Mouse (Mus musculus) stomach, embryonic 14.5 days (tissue): ENCODE measurements around the gene Eri3. TPM values are rescaled to one million over a fixed set of nuclear protein-coding genes. Genes with fewer than 3 reads are reported as not detected.

ENCODE experiments used
- ATAC-seq: fragments of 200-750 bp; cut with Nextera tagmentation; 2 replicates; pipeline ENCODE4 v1.8.0; 2017; ENCODE audit warnings: low read depth, moderate TSS enrichment; ENCODE audit not compliant: insufficient number of reproducible peaks, insufficient read depth, low FRiP score
- H3K27ac ChIP-seq: fragments of 300-500 bp; sonication (generic); 2 replicates; pipeline ENCODE4 v1.5.1; 2014; ENCODE audit warnings: mild to moderate bottlenecking, low read length, moderate library complexity, mixed read lengths
- H3K27me3 ChIP-seq: fragments of 300-500 bp; sonication (generic); 2 replicates; pipeline ENCODE4 v1.6.1; 2014; ENCODE audit warnings: low read length, control low read depth, mixed read lengths; ENCODE audit not compliant: control insufficient read depth, insufficient read depth
- H3K36me3 ChIP-seq: fragments of 300-500 bp; sonication (generic); 2 replicates; pipeline ENCODE4 v1.6.1; 2014; ENCODE audit warnings: mild to moderate bottlenecking, control low read depth, low read length, moderate library complexity, mixed read lengths; ENCODE audit not compliant: control insufficient read depth, insufficient read depth
- H3K4me1 ChIP-seq: fragments of 300-500 bp; sonication (generic); 2 replicates; pipeline ENCODE4 v1.6.1; 2014; ENCODE audit warnings: low read length, control low read depth, mixed read lengths; ENCODE audit not compliant: control insufficient read depth, insufficient read depth
- H3K4me2 ChIP-seq: fragments of 300-500 bp; sonication (generic); replicated peaks from 2 replicates; pipeline ENCODE4 v1.6.1; 2014; ENCODE audit warnings: low read depth, low read length, control low read depth
- H3K4me3 ChIP-seq: fragments of 300-500 bp; sonication (generic); 2 replicates; pipeline ENCODE4 v1.5.1; 2014; ENCODE audit warnings: low read depth, low read length, control low read depth
- H3K9ac ChIP-seq: fragments of 300-500 bp; sonication (generic); replicated peaks from 2 replicates; pipeline ENCODE4 v1.6.1; 2014; ENCODE audit warnings: low read depth, mild to moderate bottlenecking, control low read depth, low read length, moderate library complexity, mixed read lengths
- H3K9me3 ChIP-seq: fragments of 300-500 bp; sonication (generic); 2 replicates; pipeline ENCODE4 v1.6.1; 2016; ENCODE audit warnings: low read depth, low read length, control low read depth; ENCODE audit not compliant: control insufficient read depth
- WGBS: fragments of 180-500 bp; shearing (Covaris S2); extraction: QIAGEN DNeasy Blood & Tissue Kit; methylation state at CpG from one replicate; pipeline ENCODE4 v1.1.7; 2014; 5-methylcytosine and 5-hydroxymethylcytosine counted together
- polyA plus RNA-seq: library from polyadenylated mRNA; unstranded; fragments of >200 nt; fragmentation: Nextera tagmentation; extraction: Ambion mirVana; gene quantifications from 2 replicates; pipeline ENCODE4 v1.2.1, GENCODE M21; 2014

The Eri3 gene
- polyA plus RNA-seq, 1 experiment from 2014 or later = 176 TPM

- H3K4me3 ChIP-seq = no peak overlapping the region
- ATAC-seq = no peak
- H3K36me3 ChIP-seq = no peaks in the 10 kb centered on the region
- no peaks in the 10 kb centered on the region for H3K9me3 ChIP-seq
- H3K4me2 ChIP-seq = no peak overlapping the region
- 79% methylated on average over 7 of the region's 7 CpGs for WGBS
- H3K9ac ChIP-seq = no peak overlapping the region
- H3K27me3 ChIP-seq = no peaks in the 10 kb centered on the region
- no peak overlapping the region for H3K27ac ChIP-seq
- no peaks in the 10 kb centered on the region for H3K4me1 ChIP-seq
Measured at GRCm38 (mm10) chr4:117537002-117537401, 13.2 kb upstream of the Eri3 start.

- H3K4me2 ChIP-seq = no peak overlapping the region
- no peak overlapping the region for H3K9ac ChIP-seq
- ATAC-seq = no peak
- no peak overlapping the region for H3K27ac ChIP-seq
- H3K4me1 ChIP-seq = no peaks in the 10 kb centered on the region
- H3K4me3 ChIP-seq = no peak overlapping the region
- no peaks in the 10 kb centered on the region for H3K27me3 ChIP-seq
- WGBS = 61% methylated on average over 8 of the region's 8 CpGs
- H3K36me3 ChIP-seq = no peaks in the 10 kb centered on the region
- no peaks in the 10 kb centered on the region for H3K9me3 ChIP-seq
Measured at GRCm38 (mm10) chr4:117539329-117539980, 10.7 kb upstream of the Eri3 start.

- Histone ChIP-seq H3K4me2 (no peak overlapping the region), H3K27ac (no peak overlapping the region), H3K4me1 (no peaks in the 10 kb centered on the region), H3K27me3 (no peaks in the 10 kb centered on the region), H3K4me3 (no peak overlapping the region), H3K9me3 (no peaks in the 10 kb centered on the region), H3K9ac (no peak overlapping the region), H3K36me3 (no peaks in the 10 kb centered on the region)
- WGBS = 72% methylated on average over 5 of the region's 5 CpGs
- no peak for ATAC-seq
Measured at GRCm38 (mm10) chr4:117540571-117540970, 9.6 kb upstream of the Eri3 start.

GRCm38 (mm10) chr4:117545448-117545847, 4.7 kb upstream of the Eri3 start:
- H3K27me3 ChIP-seq = no peaks in the 10 kb centered on the region
- H3K36me3 ChIP-seq = no peaks in the 10 kb centered on the region
- H3K27ac ChIP-seq = no peak overlapping the region
- no peak overlapping the region for H3K9ac ChIP-seq
- H3K4me2 ChIP-seq = no peak overlapping the region
- H3K4me3 ChIP-seq = no peak overlapping the region
- H3K9me3 ChIP-seq = no peaks in the 10 kb centered on the region
- WGBS = 84% methylated on average over 3 of the region's 3 CpGs
- H3K4me1 ChIP-seq = 0 out of 2 replicates have a peak, but pooled peaks cover 2% of the 10 kb centered on the region
- no peak for ATAC-seq

GRCm38 (mm10) chr4:117546616-117547015, 3.5 kb upstream of the Eri3 start:
- H3K4me3 ChIP-seq = no peak overlapping the region
- no peaks in the 10 kb centered on the region for H3K36me3 ChIP-seq
- peaks cover 11% of the 10 kb centered on the region for H3K4me1 ChIP-seq
- H3K4me2 ChIP-seq = no peak overlapping the region
- H3K27ac ChIP-seq = no peak overlapping the region
- H3K9ac ChIP-seq = no peak overlapping the region
- 85% methylated on average over 6 of the region's 6 CpGs for WGBS
- no peaks in the 10 kb centered on the region for H3K9me3 ChIP-seq
- ATAC-seq = no peak
- H3K27me3 ChIP-seq = no peaks in the 10 kb centered on the region

GRCm38 (mm10) chr4:117549576-117549975, 589 bp upstream of the Eri3 start:
- Histone ChIP-seq H3K4me2 (peak overlapping the region; percentile 37), H3K4me3 (peak overlapping the region; percentile 73; the same call in 1 of the 2 replicates), H3K36me3 (no peaks in the 10 kb centered on the region), H3K27me3 (no peaks in the 10 kb centered on the region), H3K4me1 (peaks cover 14% of the 10 kb centered on the region), H3K27ac (peak overlapping the region; percentile 22; the same call in 1 of the 2 replicates), H3K9ac (no peak overlapping the region), H3K9me3 (no peaks in the 10 kb centered on the region)
- 36% methylated on average over 6 of the region's 6 CpGs for WGBS
- no peak for ATAC-seq

- Histone ChIP-seq H3K27me3 (no peaks in the 10 kb centered on the region), H3K4me3 (peak overlapping the region; percentile 73), H3K36me3 (no peaks in the 10 kb centered on the region), H3K9me3 (no peaks in the 10 kb centered on the region), H3K4me2 (peak overlapping the region; percentile 75), H3K27ac (peak overlapping the region; percentile 69; the same call in 1 of the 2 replicates), H3K9ac (peak overlapping the region; percentile 81; the same call in 1 of the 2 replicates), H3K4me1 (peaks cover 21% of the 10 kb centered on the region)
- 28% methylated on average over 8 of the region's 8 CpGs for WGBS
- no peak for ATAC-seq
Measured at GRCm38 (mm10) chr4:117551144-117552000, 1.2 kb downstream of the Eri3 start.

GRCm38 (mm10) chr4:117555495-117555894, 5.3 kb downstream of the Eri3 start:
- H3K4me2 ChIP-seq = no peak overlapping the region
- no peak for ATAC-seq
- H3K9ac ChIP-seq = no peak overlapping the region
- no peaks in the 10 kb centered on the region for H3K9me3 ChIP-seq
- H3K27me3 ChIP-seq = no peaks in the 10 kb centered on the region
- 54% methylated on average over 2 of the region's 2 CpGs for WGBS
- peaks cover 23% of the 10 kb centered on the region for H3K4me1 ChIP-seq
- H3K4me3 ChIP-seq = no peak overlapping the region
- H3K27ac ChIP-seq = no peak overlapping the region
- H3K36me3 ChIP-seq = peaks cover 8% of the 10 kb centered on the region; the same call in 1 of the 2 replicates
